Mouse (Mus musculus) small intestine, adult 2 months (tissue): ENCODE results near the gene Gpatch2. TPM values are rescaled to one million over a fixed set of nuclear protein-coding genes. Genes with fewer than 3 reads are reported as not detected.

Experiments
- H3K27ac ChIP-seq: fragments of 200-500 bp; 2 replicates; pipeline ENCODE4 v1.5.1; 2012; ENCODE audit warnings: low read depth, low read length, control low read depth, inconsistent platforms; ENCODE audit not compliant: insufficient read depth
- H3K27me3 ChIP-seq: fragments of 200-500 bp; 2 replicates; pipeline ENCODE4 v1.6.1; 2012; ENCODE audit warnings: mild to moderate bottlenecking, moderate library complexity, low read length, inconsistent platforms; ENCODE audit not compliant: control insufficient read depth, insufficient read depth
- H3K36me3 ChIP-seq: fragments of 200-500 bp; 2 replicates; pipeline ENCODE4 v1.6.1; 2012; ENCODE audit warnings: mild to moderate bottlenecking, low read length, control low read depth, inconsistent platforms; ENCODE audit not compliant: control insufficient read depth, insufficient read depth
- H3K4me1 ChIP-seq: fragments of 200-500 bp; 2 replicates; pipeline ENCODE4 v1.6.1; 2012; ENCODE audit warnings: low read length, inconsistent platforms, mixed read lengths; ENCODE audit not compliant: control insufficient read depth, insufficient read depth, insufficient read length
- H3K4me3 ChIP-seq: fragments of 200-500 bp; 2 replicates; pipeline ENCODE4 v1.5.1; 2012; ENCODE audit warnings: low read depth, mild to moderate bottlenecking, control low read depth, inconsistent platforms, low read length, moderate library complexity
- CTCF ChIP-seq: fragments of 200-500 bp; IDR thresholded peaks from 2 replicates; pipeline ENCODE4 v1.5.1; 2012; ENCODE audit warnings: low read depth, mild to moderate bottlenecking, control low read depth, inconsistent platforms, low read length, moderate library complexity, mixed read lengths; ENCODE audit not compliant: insufficient replicate concordance, insufficient read length; ENCODE audit errors: extremely low read depth
- POLR2A ChIP-seq: fragments of 200-500 bp; IDR thresholded peaks from 2 replicates; pipeline ENCODE4 v1.6.1; 2012; ENCODE audit warnings: low read depth, mild to moderate bottlenecking, control low read depth, inconsistent platforms, low read length, moderate library complexity
- WGBS: fragments of 180-500 bp; shearing (Covaris S2); methylation state at CpG from one replicate; pipeline ENCODE4 v1.1.7; 2018; 5-methylcytosine and 5-hydroxymethylcytosine counted together
- polyA plus RNA-seq: library from polyadenylated mRNA; depleted of rRNA; stranded (reverse); fragments of >200 nt; gene quantifications from 2 replicates; pipeline ENCODE4 v1.2.3, GENCODE M21; 2012; rRNA removed

Gene Gpatch2
- polyA plus RNA-seq, 1 experiment, result 6.7 TPM

- Histone ChIP-seq H3K27ac (no peak overlapping the region), H3K27me3 (no peaks in the 10 kb centered on the region), H3K4me3 (no peak overlapping the region), H3K4me1 (no peaks in the 10 kb centered on the region), H3K36me3 (no peaks in the 10 kb centered on the region)
- WGBS, result 33% methylated on average over 2 of the region's 2 CpGs
- peak; percentile 28; the same call in 1 of the 2 replicates for TF ChIP-seq CTCF
- no peak for TF ChIP-seq POLR2A
These were observed 151.5 kb downstream of the Gpatch2 start for GRCm38 (mm10) chr1:187366806-187367205.

- no peaks in the 10 kb centered on the region for H3K36me3 ChIP-seq
- no peaks in the 10 kb centered on the region for H3K4me1 ChIP-seq
- H3K27ac ChIP-seq, result no peak overlapping the region
- TF ChIP-seq POLR2A (no peak), CTCF (no peak)
- no peaks in the 10 kb centered on the region for H3K27me3 ChIP-seq
- 71% methylated on average over 2 of the region's 2 CpGs for WGBS
- H3K4me3 ChIP-seq, result no peak overlapping the region
These were observed 153.7 kb downstream of the Gpatch2 start for GRCm38 (mm10) chr1:187369049-187369448.

- no peak for TF ChIP-seq POLR2A
- H3K36me3 ChIP-seq, result no peaks in the 10 kb centered on the region
- 78% methylated on average over 6 of the region's 6 CpGs for WGBS
- H3K4me3 ChIP-seq, result no peak overlapping the region
- H3K4me1 ChIP-seq, result no peaks in the 10 kb centered on the region
- no peak overlapping the region for H3K27ac ChIP-seq
- no peaks in the 10 kb centered on the region for H3K27me3 ChIP-seq
These were observed 158.2 kb downstream of the Gpatch2 start for GRCm38 (mm10) chr1:187373506-187373905.

- Histone ChIP-seq H3K4me1 (no peaks in the 10 kb centered on the region), H3K4me3 (no peak overlapping the region), H3K27me3 (no peaks in the 10 kb centered on the region), H3K36me3 (no peaks in the 10 kb centered on the region), H3K27ac (no peak overlapping the region)
- 93% methylated on average over 4 of the region's 4 CpGs for WGBS
- TF ChIP-seq POLR2A (no peak), CTCF (no peak)
These were observed 159.1 kb downstream of the Gpatch2 start for GRCm38 (mm10) chr1:187374418-187374817.

- peak overlapping the region; percentile 65 for H3K27ac ChIP-seq
- no peak overlapping the region for H3K4me3 ChIP-seq
- TF ChIP-seq POLR2A (no peak), CTCF (no peak)
- WGBS, result 64% methylated on average over 11 of the region's 11 CpGs
- no peaks in the 10 kb centered on the region for H3K27me3 ChIP-seq
- H3K4me1 ChIP-seq, result no peaks in the 10 kb centered on the region
- no peaks in the 10 kb centered on the region for H3K36me3 ChIP-seq
These were observed 161.8 kb downstream of the Gpatch2 start for GRCm38 (mm10) chr1:187376946-187377671.

- H3K4me3 ChIP-seq, result no peak overlapping the region
- H3K4me1 ChIP-seq, result no peaks in the 10 kb centered on the region
- no peaks in the 10 kb centered on the region for H3K27me3 ChIP-seq
- WGBS, result 78% methylated on average over 14 of the region's 14 CpGs
- TF ChIP-seq POLR2A (no peak), CTCF (no peak)
- 0 out of 2 replicates have a peak overlapping the region, but pooled peaks have one; percentile 1 for H3K27ac ChIP-seq
- no peaks in the 10 kb centered on the region for H3K36me3 ChIP-seq
These were observed 162.7 kb downstream of the Gpatch2 start for GRCm38 (mm10) chr1:187377865-187378524.

- 54% methylated on average over 4 of the region's 4 CpGs for WGBS
- TF ChIP-seq POLR2A, result no peak
- no peak for TF ChIP-seq CTCF
- no peak overlapping the region for H3K4me3 ChIP-seq
- no peaks in the 10 kb centered on the region for H3K4me1 ChIP-seq
- H3K27me3 ChIP-seq, result no peaks in the 10 kb centered on the region
- no peak overlapping the region for H3K27ac ChIP-seq
- H3K36me3 ChIP-seq, result no peaks in the 10 kb centered on the region
These were observed 174.2 kb downstream of the Gpatch2 start for GRCm38 (mm10) chr1:187389476-187389875.

- H3K4me1 ChIP-seq, result no peaks in the 10 kb centered on the region
- TF ChIP-seq CTCF, result no peak
- no peak for TF ChIP-seq POLR2A
- no peaks in the 10 kb centered on the region for H3K27me3 ChIP-seq
- H3K4me3 ChIP-seq, result no peak overlapping the region
- no peak overlapping the region for H3K27ac ChIP-seq
- H3K36me3 ChIP-seq, result no peaks in the 10 kb centered on the region
- WGBS, result 87% methylated on average over 9 of the region's 9 CpGs
These were observed 185.5 kb downstream of the Gpatch2 start for GRCm38 (mm10) chr1:187400834-187401233.

Other genes with a start within 250 kb of the Gpatch2 start
- gene D1Pas1, start 248.1 kb upstream of the Gpatch2 start, polyA plus RNA-seq, result not detected in 2 replicates
- gene Spata17, start within 50 bp of the Gpatch2 start, polyA plus RNA-seq, result not detected in 2 replicates